Mouse (Mus musculus): ENCODE measurements around the gene Stard3. TPM values are rescaled to one million over a fixed set of nuclear protein-coding genes. Genes with fewer than 3 reads are reported as not detected.
"Not testable (repeated sequence)": the region's sequence is repeated elsewhere in the genome, so short reads cannot be mapped to it uniquely, and the experiment has no call there.

Stard3 gene
- total RNA-seq, 1 experiment from 2014 or later, result 21.5 TPM

DNA sequence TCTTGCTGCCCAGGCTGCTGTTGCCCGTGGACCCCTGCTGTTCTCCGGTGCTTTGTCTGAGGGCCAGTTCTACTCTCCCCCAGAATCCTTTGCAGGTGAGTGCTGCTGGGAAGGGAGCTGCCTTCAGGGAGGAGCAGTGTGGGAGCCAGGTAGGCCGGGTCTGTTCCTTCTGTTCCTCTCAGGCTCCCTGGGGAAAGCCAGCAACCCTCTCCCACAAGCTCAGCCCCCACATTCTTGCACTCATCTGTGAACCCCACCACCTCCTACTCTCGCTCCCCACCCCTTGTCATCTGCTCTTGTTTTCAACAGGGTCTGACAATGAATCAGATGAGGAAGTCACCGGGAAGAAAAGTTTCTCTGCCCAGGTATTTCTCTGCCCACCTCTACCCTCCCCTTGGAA, 18.6 kb downstream of the Stard3 start:
- no peak for DNase-seq

DNA sequence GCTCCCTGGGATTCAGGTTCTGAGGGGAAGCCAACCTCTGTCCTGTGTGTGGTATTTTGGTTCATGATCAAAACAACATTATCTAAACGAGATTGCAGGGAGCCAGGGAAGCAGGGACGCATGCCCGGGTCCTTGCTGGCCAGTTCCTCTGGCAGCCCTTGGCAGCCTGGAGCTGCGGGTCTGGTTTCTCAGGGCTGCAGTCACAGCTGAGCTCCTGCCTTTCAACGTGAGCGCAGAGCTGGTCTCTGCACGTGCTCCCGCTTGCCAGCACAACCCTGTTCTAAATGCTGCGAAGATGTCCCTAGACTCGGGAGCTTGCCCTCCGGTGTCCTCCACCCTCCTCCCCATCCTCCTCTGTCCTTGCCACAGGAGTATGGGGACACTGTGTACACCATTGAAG, 19.6 kb downstream of the Stard3 start:
- no peak for DNase-seq

DNA sequence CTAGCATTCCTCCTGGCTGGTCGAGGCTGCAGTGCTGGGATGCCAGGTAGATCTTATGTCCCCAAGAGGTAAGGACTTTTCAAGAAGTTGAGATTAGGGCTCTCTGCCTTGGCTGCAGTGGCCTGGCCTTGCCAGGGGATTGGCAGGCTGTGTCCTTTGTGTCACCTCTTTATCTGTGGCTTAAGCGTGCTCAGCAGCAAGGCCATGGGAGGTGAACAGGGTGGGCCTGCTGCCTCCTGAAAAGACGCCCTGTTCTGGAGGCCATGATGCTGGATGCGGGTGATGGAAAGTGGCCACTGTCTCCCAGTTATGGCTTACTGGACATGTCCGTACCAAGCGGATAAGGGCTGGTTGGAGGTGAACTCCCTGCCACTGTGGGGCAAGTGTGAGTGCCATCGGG, 21.2 kb downstream of the Stard3 start:
- DNase-seq, result no peak

DNA sequence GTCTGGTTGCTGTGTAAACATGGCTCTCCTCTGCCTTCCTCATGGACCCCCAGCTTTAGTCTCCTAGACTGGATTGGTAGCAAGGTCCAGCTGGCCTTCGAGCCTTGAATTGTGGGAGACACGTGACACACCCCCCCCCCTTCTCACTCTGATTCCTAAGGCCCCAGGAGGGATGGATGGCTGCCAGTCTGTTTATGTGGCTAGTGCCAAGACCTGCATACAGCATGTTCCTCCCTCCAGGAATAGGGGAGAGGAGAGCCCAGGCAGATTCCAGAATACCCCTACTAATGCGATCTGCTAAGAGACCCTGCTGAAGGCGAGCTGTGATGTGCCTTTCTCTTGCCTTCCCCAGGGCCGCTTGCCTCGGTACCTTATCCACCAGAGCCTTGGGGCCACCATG, 21.9 kb downstream of the Stard3 start:
- DNase-seq, result no peak

DNA sequence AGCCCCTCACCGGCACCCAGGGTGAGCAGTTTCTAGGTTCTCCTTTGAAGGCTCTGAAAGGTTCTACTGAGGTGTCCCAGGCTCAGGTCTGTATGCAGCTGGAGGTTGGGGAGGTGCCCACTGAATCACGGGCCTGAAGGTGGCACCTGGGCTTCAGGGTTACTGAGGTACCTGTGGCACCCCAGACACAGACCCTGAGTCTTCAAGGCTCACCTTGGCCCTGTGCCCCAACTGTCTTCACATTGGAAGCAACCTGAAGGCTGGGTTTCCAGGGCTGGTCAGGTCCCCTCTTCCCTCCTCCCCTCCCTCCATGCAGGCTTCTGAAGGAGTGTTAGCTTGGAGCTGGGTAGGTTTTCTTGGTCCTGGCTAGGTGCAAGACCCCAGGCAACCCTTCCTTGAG, 23.5 kb downstream of the Stard3 start:
- DNase-seq, result no peak

DNA sequence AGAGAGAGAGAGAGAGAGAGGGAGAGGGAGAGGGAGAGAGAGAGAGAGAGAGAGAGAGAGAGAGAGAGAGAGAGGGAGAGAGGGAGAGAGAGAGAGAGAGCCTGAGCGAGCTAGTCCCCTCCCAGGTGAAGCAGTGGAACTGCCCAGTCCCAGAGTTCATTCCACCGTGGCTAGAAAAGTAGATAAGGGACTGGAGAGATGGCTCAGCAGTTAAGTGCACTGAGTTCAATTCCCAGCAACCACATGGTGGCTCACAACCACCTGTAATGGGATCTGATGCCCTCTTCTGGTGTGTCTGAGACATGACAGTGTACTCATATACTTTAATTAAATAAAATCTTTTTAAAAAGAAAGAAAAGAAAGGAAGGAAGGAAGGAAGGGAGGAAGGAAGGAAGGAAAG, 24.2 kb downstream of the Stard3 start:
- not testable (repeated sequence) for DNase-seq

DNA sequence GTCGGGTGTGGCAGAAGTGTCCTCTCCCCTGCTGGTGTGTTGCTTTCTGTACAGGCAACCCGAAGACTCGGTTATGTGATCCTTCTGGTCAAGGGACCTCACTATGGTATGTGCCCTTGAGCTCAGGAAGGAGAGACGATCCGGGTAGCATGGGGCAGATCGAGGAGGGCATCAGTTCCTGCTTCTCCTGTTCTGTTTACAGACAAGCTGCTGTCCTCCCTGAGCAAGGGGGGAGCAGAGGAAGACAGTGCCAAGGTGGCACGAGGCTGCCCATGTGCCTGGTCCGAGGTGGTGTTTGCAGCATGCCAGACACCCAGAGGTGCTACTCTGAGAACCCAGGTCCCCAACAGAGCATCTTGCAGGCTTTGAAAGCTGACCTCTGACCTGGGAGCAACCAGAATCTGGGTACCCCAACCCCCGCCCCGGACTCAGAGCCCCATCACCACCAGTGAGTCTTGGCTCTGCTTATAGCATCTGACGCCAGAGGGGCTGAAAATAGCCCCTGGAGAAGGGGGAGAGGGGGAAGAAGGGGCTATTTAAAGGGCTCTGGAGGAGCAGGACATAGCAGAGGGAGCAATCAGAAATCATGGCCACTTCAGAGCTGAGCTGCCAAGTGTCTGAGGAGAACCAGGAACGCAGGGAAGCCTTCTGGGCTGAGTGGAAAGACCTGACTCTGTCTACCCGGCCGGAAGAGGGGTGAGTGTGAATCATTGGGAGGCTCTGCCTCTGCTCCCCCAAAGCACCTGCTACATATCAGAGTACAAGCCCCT, 25.3 kb downstream of the Stard3 start, which contains the start of gene Tcap:
Gene Tcap (plus strand): TSS at position 551 of the 770 bp plus-strand sequence.
- no peak for DNase-seq

DNA sequence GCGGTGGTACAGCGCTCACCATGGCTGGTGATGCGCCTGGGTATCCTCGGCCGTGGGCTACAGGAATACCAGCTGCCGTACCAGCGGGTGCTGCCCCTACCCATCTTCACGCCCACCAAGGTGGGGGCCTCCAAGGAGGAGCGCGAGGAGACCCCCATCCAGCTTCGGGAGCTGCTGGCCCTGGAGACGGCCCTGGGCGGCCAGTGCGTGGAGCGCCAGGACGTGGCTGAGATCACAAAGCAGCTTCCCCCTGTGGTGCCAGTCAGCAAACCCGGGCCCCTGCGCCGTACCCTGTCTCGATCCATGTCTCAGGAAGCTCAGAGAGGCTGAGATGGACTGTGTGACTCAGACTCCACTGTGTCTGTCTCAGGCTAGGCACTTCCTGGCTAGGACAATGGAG, 26.0 kb downstream of the Stard3 start:
- no peak for DNase-seq

DNA sequence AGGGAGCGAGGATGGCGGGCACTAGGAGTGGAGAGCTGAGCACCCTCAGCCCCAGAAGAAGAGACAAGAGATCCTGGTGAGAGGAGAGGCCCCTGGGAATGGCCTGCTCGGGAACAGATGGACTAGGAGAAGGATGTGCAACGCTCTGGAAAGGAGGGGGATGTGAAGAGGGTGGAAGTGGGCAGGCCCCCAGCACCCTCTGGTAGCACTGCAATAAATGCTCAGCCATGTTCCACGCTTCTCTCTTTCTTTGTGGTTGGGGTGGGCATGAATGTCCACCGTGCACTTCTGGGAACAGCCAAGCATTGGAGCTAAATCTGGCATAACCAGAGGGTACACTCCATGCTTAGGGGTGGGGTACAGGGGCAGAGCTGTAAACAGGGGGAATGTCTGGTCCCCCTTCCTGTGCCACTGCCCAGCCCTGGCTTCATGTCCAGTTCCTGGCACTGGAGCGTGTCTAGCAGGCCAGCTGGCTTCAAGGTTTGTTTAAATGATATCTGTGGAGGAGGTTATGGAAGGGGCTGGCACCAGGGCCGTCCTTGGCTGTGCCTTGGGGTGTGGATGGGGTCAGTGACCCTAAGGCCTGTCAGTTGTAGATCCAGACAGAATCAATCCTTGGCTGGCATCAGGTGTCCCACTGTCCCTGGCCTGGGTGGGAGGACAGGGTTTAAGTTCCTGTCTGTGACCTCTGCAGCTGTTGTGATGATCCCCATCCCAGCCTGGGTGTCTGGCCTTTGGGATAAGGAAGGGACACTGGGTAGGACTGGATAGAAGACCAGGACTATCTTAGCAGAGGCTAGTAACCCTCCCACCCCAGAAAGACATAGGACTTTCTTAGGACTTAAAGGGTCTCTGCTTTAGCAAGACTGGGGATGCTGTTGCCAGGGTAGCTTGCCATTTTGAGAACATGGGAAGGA, 26.8 kb downstream of the Stard3 start:
- no peak for DNase-seq

DNA sequence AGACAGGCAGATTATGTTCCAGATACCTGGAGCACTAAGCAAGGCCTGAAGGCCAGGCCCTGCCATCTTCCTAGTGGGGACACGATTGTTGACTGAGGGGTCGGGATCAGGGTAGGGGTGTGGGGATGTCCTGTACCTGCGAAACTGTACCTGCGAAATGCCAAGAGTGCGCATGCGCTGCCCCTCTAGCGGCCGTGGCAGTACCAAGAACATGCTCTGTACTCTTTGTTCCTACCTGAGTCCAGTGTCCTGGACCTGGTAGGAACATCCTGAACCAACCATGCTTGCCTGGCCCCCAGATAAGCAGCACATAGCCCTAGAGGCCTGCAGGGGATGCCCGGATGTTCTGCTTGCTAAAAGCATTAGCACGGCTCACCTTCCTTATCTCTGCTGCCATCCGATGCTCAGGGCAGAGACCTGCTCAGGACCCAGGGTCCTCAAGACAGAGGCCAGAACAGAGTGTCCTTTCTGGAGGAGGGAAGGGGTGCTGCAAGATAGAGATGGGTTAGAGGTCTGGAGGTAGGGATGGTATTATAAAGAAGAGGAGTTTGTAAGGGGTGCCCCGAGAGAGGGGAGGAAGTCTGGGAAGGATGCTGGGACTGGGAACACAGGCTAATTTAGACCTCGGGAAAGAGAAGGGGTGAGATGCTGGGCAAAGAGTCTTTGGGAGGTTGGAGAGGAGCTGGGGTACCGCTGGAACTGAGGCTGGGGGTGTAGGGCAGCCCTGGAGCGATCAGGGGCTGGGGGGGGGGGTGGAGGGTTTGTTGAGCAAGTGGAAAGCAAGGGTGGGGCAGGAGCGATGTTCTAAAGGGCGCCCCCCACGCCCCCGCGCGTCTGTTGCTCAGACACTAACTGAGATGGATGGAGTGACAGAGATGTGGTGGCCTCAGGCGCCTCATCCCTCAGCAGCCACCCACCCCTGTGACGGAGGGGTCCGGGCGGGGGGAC, 27.7 kb downstream of the Stard3 start, which contains the start of gene Pnmt:
Gene Pnmt (plus strand): TSS at position 813 of the 948 bp plus-strand sequence.
- DNase-seq, result no peak

DNA sequence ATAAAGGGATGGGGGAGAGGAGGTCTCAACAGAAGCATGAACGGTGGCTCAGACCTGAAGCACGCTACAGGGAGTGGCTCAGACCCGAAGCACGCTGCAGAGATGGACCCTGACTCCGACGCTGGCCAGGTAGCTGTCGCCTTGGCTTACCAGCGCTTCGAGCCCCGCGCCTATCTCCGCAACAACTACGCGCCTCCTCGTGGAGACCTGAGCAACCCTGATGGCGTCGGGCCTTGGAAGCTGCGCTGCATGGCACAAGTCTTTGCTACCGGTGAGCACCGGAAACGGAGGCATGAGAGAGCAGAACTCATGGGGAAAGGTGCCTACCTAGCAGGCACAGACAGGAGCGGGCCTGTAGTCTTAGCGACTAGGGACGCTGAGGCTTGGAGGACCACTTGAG, 28.4 kb downstream of the Stard3 start:
- DNase-seq, result no peak

DNA sequence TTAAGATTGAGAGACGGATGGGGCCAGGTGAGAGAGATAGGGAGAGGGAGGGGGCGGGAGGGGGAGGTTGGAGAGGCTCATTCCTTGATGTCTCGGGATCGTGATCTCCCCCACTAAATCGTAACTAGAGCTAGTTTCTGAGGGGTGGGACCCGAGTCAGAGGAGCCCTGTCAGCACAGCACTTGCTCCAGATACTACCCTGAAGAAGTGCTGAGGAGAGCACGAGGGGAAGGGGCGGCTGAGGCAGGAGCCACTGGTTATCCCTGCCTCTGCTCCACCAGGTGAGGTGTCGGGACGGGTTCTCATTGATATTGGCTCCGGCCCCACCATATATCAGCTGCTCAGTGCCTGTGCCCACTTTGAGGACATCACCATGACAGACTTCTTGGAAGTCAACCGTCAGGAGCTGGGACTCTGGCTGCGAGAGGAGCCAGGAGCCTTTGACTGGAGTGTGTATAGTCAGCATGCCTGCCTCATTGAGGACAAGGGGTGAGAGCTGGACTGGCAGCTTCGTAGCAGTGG, 28.9 kb downstream of the Stard3 start:
- no peak for DNase-seq

DNA sequence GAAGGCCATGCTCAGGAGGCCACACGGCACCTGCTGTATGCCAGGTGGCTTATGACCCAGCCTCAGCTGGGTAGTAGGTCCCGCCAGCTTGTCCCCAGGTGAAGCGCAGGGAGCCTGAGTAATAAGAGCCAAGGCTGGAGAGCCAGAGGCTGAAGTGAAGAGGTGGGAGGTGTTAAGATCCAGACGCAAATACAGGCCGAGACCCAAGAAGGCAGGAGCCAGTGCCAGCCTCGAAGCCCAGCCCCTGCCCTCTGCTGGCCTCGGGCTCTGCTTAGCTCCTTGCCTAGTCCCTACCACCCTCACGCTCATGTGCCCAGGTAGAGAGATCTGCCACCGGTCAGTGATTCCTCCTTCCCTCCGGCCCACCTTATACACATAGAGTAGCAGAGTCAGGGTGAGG, 30.1 kb downstream of the Stard3 start:
- DNase-seq, result no peak

DNA sequence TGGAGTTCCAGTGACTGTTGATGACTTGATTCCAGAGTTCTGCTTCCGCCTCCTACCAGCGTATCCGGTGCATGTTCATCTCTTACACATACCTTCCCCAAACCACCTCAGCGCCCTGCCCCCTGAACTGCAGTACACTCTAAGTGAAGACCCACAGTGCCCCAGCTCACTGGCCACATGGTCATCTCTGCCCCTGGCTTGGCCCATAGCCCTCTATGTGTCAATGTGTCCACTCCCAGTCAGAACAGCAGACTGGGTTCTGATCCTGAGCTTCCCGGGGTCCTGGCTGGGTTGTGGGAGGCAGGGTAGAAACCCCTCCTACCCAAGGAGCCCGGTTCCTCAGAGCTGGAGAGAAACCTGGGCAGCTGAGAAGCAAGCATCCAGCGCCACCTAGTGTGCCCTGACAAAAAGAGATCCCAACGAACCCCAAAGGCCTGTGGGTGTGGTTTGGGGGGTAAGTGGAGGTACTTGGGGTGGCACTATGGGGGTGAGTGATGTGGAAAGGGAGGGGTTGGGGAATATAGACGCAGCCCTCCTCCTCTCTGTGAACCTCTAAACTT, 31.1 kb downstream of the Stard3 start:
- peak; percentile 72 for DNase-seq

DNA sequence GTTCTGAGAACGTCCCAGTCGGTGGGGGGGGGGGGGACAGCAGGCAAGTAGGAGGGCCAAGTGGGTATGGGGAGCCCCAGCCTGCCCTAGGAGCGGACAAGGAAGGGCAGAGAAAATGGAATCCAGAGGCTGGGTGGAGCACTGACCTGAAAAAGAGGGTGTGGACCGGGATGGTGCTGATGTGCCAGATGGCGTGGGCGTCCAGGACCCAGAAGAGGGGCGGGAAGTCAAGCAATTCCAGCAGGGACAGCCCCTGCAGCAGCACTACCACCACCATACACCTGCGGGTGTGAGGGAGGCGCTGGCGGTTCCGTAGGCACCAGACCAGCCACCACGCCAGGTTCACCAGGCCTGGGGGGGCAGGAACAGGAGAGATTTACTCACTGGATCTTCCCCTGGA, 32.0 kb downstream of the Stard3 start:
- no peak for DNase-seq

DNA sequence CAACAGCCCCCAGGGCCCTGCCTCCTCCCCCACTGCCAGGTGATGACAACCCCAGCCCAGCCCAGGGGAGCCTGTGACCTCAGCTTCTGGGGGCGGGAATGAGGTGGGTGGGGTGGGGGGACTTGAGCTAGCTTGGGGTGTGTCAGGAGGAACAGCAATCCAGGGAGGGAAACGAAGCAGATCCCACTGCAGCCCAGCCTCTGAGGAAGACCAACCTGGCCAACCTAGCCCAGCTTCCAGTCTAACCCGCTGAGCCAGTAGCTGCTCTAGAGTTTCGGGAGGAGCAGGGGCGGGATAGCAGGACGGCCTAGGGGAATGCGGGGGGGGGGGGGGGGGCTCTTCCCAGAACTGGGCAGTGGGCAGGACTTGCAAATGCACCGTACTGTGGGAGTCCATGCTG, 33.9 kb downstream of the Stard3 start:
- DNase-seq, result no peak

DNA sequence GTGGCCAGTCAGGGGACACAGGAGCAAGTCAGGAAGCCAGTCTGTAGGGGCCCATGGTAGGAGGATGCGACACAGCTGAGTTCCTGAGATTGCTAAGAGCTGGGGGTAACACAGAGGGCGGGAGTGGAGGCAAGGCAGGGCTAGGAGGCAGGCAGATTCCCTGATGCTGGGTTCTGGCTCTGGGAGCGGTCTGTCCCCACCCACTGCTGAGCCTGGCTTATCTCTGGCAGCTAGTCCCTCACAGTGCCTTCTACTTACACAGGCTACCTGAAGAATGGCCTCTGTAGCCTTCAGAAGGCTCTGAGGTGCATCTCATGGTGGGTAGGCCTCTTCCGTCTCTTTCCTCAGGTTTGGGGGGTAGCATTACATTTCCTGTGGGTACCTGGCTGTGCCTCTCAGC, 34.5 kb downstream of the Stard3 start:
- DNase-seq, result no peak

DNA sequence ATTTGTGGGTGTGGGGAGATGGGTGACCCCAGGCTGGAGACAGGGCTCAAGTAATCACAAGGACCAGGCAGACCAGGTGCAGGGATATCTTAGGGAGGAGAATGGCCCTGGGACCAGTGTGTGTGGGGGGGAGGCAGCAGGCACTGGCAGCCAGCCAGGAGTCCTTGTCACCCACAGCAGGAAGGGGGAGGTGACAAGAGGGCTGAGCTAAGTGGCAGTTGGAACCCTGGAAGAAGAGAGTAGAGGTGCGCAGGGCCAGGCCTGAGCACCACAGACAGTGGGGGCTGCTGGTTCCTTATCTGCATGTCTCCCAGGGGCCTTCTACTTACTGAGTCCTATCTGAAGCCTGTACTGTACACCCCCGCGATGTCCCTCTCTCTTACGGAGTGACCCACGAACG, 35.1 kb downstream of the Stard3 start:
- DNase-seq, result peak; percentile 72

DNA sequence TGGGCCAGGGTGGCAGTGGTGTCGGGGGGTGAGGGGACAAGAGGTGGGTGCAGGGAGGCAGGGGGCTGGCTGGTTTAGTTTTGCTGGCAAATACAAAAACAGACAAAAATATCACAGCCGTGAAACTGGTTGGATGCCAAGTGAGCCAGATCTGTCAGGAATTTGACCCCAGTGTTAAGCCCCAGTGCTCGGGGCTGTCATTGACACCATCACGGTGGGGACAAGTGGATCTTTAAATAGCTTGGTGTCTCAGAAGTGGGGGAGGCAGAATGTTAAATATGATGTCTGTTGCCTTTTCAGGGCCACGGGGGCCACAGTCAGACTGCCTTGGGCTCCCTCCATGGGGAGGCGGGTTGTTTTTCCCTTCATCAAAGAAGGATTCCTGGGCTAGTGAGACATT, 36.1 kb downstream of the Stard3 start:
- DNase-seq, result no peak

DNA sequence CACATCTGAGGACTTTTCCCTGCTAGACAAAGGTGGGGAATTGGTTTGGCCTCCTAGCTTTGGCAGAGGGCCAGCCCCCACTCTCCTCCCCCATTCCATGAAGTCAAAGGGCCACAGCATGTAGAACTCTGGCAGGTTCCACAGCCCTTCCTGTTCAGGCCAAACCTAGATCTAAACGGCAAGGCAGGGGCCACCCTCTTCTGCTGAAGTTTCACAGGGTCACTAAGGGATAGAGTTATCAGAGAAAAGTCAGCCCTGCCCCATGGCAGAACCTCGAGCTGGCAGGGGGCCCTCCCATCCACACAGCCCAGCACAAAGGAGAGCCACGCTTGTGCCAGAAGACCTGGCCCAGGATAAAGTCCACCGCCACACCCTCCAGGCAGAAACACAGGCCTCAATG, 36.9 kb downstream of the Stard3 start:
- no peak for DNase-seq

DNA sequence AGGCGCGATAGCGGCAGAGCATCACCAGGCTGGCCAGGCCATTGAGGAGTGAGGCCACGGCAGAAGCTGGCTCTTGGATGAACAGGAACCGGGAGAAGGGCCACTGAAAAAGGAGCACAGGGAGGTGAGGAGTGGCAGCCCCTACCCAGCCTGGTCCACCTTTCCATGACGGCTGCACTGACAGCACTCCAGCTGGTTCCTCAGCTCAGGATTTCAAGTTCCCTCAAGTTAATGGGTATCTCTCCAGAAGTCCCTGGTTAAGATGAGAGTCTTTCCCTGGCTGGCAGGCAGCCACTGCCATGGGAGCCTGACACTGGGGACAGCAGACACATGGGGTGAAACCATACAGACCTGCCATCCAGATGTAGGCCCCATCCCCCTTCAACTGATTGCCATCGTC, 39.8 kb downstream of the Stard3 start:
- DNase-seq, result no peak
